Mouse (Mus musculus): Measurements from ENCODE around the gene Dennd4c.
"Not testable (repeated sequence)": the region's sequence is repeated elsewhere in the genome, so short reads cannot be mapped to it uniquely, and the experiment has no call there.

Gene Dennd4c

DNA sequence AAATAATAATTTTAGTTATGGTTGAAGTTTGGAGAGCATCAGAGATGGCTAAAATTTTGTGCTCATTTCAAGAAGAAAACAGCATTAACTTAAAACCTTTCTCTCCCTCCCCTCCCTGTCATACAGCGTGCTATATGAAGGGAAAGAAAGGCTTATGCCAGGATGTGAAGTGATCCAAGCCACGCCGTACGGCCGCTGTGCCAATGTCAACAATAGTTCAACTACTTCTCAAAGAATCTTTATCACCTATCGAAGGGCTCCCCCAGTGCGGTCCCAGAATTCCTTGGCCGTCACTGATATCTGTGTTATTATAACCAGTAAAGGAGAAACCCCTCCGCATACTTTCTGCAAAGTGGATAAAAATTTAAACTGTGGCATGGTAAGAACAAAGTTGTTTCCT is 29.2 kb downstream of the Dennd4c start:
- no peak for DNase-seq (ENCODE audit: low read depth, low spot score)

DNA sequence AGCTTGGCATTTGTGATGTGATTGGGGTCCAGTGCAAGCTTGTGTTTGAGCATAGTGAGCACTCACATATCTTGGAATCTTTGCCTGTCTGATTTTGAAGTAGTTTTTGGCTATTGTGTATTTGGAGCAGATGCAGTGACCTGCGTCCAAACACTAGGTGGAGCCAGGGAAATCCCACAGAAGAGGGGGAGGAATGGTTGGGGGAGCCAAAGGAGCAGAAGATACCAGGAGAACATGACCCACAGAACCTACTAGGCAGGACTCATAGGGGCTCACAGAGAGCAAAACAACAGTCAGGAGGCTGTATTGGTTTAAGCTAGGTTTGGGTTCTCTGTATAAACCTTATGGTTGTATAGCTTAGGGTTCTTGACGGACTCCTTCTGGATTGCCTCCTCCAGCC is 62.2 kb downstream of the Dennd4c start:
- no peak for DNase-seq (ENCODE audit: low read depth, low spot score)

DNA sequence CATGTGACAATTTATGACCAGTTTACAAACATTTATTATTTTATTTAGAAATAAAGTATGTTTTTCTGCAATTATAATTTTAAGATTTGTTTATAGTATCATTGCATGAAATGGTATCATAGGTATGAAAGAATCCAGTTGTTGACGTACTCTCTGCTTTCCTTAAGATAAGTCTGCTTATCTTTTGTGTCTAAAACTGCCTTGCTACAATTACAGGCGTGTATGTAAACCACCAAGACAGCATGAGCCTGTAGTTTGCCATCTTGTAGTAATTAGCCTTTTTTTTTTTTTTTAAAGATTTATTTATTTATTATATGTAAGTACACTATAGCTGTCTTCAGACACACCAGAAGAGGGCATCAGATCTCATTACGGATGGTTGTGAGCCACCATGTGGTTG is 66.5 kb downstream of the Dennd4c start:
- no peak for DNase-seq (ENCODE audit: low read depth, low spot score)

DNA sequence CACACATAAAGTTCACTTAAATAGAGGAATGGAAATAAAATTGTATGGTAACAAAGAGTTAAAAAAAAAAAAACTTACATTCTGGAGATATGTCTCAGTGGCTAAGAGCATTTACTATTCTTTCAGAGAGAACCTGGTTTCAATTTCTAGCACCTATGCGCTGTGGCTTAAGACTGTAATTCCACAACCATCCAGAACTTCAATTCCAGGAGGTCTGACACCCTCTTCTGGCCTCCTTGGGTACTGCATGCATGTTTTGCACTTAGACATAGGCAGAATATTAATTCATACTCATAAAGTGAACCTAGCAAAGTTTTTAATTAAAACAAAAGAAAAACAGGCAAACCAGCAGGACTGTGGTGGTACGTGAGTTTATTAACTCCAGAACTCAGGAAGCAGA is 74.8 kb downstream of the Dennd4c start:
- DNase-seq (ENCODE audit: low read depth, low spot score), result peak; percentile 8

DNA sequence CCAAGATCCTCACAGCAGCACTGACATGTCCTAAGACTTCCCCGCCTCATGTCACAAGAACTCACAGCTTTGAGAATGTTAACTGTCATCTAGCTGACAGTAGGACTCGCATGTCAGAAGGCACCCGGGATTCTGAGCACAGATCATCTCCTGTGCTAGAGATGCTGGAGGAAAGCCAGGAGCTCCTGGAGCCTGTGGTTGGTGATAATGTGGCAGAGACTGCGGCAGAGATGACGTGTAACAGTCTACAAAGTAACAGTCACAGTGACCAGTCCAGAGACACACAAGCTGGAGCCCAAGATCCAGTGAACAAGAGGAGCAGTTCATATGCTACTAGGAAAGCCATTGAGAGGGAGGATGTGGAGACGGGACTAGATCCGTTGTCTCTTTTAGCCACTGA is 76.8 kb downstream of the Dennd4c start:
- DNase-seq (ENCODE audit: low read depth, low spot score), result no peak

DNA sequence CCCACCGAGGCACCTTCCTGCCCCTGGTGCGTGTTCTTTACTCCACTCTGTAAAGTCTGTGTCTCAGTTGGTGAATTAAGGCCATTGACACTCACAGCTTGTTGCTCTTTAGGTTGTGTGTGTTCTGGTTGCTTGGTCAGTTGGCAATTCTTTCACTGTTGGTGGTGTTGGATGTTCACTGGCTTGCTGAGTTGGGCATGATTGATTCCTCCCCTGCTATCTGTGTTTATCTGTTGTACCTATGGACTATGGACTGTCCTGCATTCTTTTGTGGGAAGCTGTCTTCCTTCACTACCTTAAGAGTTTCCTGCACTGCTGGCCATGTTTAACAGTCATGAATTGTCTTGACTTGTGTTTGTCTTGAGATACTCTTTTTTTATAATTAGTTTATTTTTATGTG is 83.5 kb downstream of the Dennd4c start:
- no peak for DNase-seq (ENCODE audit: low read depth, low spot score)

DNA sequence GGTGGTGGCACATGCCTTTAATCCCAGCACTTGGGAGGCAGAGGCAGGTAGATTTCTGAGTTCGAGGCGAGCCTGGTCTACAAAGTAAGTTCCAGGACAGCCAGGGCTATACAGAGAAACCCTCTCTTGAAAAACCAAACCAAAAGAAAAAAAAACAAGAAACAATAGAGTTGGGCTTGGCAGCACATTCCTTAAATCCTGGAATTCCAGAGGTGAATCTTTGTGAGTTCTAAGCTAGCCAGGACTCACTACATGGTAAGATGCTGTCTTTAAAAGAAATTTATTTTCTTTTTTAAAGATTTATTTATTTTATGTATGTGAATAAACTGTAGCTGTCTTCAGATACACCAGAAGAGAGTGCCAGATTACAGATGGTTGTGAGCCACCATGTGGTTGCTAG is 92.8 kb downstream of the Dennd4c start:
- DNase-seq (ENCODE audit: low read depth, low spot score), result not testable (repeated sequence)

DNA sequence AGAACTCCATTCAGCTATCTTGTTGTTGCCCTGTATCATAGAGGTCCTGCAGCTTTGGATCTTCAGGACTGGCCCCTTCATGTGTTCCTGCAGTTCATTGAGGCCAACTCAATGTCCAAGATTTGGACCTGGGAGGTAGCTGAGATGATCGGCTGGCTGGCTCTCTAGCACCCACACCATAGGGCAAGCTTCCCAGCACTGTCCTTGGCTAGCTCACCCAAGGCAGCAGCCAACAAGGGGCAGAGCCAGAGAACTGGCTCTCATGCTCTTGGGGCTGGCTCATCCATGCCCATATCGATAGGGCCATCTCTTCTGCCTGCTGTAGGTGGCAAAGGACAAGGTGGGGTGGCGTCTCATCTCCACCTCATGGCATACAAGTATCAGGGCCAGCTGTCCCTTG is 97.0 kb downstream of the Dennd4c start:
- no peak for DNase-seq (ENCODE audit: low read depth, low spot score)

DNA sequence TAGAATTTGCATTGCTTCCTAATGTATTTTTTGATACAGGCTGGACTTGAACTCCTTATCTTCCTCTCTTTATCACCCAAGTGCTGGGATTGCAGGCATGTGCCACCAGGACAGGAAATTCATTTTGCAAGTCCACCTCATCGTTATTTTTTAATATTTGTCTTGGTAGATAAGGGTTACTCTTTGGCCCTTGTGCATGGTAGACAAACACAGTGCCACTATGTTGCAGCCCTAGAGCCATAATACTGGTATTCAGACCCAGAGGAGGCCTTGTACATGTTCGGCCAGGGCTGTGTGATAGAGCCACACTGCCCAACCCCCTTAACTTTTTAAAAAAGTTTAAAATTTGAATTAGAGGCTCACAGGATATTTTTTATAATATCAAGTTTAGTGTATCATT is 98.9 kb downstream of the Dennd4c start:
- DNase-seq (ENCODE audit: low read depth, low spot score), result no peak

DNA sequence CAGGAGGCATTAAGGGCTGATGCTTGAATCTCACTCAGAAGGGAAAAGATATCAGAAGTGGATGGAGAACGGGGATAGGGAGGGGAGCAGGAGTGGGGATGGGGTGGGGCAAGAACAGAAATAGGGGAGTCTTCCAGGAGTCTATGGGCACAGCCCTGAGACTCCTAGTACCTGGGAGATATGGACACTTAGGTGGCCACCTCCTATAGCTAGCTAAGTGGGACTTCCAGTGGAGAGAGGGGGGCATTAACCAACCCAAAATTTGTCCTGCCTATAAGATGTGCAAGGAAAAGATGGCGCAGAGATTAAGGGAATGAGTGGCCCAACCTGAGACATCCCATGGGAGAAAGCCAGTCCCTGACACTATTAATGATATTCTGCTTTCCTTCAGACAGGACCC is 103.0 kb downstream of the Dennd4c start:
- no peak for DNase-seq (ENCODE audit: low read depth, low spot score)

DNA sequence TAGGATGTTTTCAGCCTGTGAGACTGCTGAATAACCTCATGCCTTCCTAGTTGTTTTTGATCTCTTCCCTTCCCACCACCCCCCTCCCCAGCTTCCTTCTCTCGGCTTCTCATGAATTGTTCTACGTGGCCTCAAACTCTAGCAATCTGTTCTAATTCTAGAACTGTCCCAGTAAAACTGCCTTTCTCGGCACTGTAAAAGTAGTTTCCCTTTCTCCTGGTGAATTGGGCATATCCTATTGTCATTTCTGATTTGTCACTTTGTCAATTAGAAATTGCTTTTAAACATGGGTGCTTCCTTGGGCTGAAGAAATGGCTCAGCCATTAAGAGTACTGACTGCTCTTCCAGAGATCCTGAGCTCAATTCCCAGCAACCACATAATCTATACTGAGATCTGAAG is 103.7 kb downstream of the Dennd4c start:
- no peak for DNase-seq (ENCODE audit: low read depth, low spot score)

DNA sequence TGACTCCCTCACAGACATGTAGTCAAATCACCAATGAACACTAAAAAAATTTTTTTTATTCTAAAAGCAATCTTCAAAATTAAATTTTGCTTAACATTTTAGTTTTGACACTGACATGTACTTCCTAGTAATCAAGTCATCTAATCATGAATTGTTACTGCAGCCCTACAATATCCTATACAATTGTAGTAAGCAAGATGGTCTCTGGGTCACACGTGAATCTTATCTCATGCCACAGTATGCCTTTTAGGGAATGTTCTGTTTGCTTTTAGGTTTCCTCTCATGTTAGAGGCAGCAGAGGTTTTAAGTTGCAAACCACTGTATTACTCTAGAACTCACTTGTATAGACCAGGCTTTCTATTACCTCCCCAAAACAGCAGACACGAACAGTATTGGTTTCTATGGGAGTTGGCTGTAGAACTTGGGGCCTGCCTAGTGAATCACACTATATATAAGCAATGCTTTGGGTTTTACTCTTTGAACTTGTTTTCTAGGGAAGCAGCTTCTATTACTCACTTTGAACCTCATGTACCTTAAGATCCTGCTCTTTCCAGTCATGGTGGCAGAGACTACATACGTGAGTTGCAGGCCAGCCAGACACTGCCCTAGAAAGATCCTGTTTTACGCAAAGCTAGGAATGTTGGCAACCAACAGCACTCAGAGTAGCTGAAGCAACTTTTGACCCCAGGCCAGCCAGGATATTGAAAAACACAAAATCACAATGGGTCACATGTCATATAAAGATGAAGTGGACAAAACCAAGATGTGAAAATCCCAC is 104.6 kb downstream of the Dennd4c start:
- no peak for DNase-seq (ENCODE audit: low read depth, low spot score)

DNA sequence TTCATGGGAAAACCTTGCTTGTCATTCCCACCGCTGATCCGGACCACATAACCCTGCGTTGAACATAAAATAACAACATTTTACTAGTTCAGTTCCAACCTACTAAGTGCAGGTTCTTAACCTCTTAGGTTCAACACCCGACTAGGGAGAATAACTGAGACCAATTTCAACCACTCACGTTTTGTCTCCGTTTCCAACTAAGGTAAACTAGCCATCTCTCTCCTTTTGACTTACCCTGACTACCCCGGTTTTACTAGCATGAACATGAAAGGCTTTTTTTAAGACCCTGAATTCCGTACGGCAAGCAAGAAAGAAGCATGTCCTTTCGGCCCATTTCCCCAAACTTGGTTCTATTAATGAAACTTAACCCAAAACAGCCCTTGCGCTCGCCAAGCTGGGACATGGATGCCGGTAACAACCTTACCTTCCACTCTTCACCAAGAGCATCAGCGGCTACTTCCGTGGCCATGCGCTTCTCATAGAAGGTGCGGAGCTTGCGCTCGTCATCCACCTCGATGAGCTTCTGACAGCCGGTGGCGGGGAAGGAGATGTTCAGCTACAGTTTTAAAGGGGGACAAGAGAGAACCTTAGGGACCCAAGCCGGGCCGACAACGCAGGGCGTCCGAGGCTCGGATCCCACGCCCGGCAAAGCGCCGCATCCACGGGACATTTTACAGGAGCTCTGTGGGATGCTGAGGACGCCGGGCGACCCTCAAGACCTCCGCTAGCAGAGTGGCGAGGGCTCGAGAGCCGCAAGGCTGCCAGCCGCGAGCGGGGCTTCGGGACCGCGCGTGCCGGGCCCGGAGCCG is 108.2 kb downstream of the Dennd4c start:
- no peak for DNase-seq (ENCODE audit: low read depth, low spot score)

DNA sequence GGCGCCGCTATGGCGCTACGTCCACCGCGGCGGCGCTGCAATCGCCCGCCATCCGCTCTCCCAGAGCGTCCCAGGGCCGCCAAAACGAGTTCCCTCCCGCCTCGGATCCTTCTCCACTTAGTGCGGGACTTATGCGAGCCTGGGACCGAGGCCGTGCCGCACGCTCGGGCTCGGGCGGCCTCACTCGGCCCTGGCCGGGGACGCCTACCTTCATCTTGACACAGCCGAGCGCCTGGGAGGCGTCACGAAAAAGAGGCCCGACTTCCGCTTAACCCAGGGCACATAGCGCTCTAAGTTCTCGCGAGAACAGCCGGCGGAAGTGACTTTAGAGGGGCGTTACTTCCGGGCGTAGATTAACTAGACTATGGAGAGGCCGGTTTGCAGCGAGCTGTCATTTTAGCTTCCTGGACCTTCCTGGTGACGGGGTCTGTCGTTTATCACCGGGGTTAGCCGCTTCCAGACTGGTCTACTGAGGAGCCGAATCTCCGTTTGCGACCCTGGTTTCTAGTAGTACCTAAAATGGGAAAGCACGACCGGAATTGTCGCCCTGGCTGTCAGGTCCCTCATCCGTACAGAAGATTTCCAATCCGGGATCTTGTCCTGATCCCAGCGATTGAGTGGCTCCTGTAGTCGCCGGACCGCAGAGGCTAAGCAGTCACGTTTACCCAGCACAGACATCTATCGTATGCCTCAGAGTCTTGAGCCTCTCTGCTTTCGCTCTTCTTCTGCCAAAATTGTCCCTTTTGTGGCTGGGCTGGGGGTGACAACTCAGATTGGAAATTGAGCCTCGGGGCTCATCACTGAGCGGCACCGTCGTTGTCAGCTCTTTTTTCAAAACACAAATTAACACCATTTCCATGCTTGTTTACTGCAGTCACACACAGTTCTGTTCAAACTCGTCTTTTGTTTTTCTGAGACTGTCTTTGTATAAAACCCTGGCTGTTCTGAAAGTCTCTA is 109.0 kb downstream of the Dennd4c start, which contains the start of gene Rps6:
Gene Rps6, minus strand, starts transcription at position 300 of the 957 bp plus-strand sequence.
- peak; percentile 95 for DNase-seq (ENCODE audit: low read depth, low spot score)

DNA sequence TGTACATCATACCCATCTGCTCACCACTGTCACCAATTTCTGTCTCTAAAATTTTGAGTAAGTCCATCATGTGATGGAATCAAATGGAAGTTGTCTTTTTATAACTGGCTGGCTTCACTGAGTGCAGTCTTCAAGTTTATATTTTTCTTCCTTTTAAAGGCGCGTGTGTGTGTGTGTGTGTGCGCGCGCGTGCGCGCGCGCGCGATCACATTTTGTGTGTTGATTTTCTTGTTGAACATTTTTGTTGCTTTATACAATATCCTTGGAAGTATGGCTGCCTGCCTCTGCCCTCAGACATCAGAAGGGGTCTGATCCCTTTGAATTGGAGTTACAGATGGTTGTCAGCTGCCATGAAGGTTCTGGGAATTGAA is 109.7 kb downstream of the Dennd4c start:
- no peak for DNase-seq (ENCODE audit: low read depth, low spot score)

DNA sequence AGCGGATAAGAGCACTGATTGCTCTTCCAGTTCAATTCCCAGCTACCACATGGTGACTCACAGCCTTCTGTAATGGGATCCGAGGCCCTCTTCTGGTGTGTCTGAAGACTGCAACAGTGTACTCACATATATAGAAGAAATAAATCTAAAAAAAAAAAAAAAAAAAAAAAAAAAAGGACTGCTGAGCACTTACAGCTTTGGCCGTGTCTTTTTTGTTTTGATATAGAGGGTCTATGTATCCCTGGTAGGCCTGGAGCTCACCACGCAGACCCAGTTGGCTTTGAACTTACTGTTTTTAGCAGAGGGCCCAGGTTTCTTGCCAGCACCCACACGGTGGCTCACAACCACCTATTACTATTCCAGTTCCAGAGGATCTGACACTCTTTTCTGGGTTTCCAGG is 115.7 kb downstream of the Dennd4c start:
- no peak for DNase-seq (ENCODE audit: low read depth, low spot score)

DNA sequence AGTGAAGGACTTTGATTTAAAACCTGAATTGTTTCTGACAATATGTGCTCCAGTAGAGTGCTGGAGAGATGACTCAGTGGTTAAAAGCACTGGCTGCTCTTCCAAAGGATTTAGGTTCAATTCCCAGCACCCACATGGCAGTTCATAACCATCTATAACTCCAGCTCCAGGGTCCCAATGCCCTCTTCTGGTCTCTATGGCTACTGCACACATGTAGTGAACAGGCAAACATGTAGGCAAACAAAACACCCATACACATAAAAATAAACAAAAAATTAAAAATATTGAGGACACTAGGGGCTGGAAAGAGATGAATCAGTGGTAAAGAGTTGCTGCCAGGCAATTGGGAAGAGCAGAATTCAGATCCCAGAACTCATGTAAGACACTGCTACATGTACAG is 123.6 kb downstream of the Dennd4c start:
- no peak for DNase-seq (ENCODE audit: low read depth, low spot score)

DNA sequence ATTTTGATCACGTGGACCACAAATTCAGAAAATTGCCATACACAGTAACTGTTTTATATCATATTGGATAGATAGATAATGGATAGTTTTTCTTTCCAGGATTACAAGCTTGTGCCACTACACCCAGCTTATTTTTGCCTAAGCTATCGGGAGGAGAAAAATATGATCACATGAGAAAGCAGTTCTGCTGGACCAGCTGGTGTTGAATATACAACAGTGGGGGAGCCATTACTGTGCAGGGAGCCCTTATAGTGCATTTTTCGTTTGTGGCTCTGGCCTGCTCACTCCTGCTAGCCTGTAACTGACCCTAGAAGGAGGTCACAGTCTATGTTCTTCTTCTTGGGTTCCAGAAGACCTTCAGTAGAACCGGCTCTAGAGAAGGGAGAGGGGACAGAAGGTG is 124.7 kb downstream of the Dennd4c start:
- no peak for DNase-seq (ENCODE audit: low read depth, low spot score)

DNA sequence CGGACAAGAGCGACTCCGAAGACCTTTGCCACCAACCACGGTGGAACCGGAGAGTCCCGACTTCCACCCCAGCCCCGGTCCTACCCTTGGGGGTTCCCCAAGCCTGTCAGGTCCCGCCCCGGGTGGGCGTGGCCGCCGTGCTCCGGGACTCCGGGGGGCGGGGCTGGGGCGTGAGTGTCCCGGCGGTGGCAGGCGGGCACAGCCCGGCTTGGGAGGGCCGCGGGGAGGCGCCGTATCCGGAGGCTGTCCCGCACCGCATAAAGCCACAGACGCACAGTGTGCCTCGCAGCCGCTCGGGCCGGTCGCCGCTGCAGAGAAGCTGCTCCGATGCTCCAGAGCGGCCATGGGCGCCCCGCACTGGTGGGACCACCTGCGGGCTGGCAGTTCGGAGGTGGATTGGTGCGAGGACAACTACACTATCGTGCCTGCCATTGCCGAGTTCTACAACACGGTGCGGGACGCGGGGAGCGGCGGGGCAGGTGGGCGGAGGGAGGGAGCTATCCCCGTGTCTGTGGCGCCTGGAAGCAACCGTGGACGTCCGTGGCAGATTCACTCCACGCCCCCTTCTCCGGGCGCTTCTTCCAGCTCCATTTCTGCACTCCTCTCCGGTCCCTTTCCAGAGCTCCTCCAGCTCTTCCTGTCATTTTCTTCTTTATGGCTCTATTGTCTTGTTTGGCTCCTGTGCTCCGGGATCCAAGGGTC is 125.9 kb downstream of the Dennd4c start, which contains the start of gene Acer2:
Gene Acer2, plus strand, starts transcription at position 251 of the 702 bp plus-strand sequence.
- DNase-seq (ENCODE audit: low read depth, low spot score), result peak; percentile 66

DNA sequence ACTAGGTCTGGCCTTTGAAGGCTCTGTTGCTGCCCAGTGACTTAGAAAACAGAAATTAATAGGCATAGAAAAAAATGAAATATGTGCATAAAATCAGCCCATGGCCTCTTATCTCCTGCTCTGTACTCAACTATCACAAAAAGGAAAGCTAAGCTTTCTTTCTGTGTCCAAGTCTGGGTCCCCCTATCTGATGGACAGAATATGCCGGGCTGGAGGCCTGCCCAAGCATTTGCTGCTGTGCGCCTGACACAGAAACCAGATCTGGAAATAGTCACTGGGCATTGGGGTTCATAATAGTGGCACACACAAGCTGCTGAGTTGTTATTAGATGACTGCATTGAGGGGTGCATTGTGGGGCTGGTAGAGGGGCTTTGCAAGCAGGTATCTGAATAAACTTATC is 131.1 kb downstream of the Dennd4c start:
- no peak for DNase-seq (ENCODE audit: low read depth, low spot score)

DNA sequence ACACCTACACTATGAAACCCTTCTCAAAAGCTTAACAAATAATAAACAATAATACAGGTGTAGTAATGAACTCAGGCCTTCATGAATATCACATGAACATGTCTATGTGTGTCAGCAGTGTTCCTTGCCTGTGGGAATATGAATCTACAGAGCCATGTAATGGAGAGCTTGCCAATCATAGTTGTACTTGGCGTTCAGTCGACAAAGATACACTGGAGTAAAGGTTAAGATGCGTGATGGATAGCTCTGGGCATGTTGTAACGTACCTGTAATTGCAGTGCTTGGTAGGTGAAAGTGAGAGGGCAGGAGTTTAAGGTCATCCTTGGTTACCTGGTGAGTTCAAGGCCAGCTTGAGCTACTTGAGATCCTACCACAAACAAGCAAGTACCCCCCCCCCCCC is 132.8 kb downstream of the Dennd4c start:
- DNase-seq (ENCODE audit: low read depth, low spot score), result no peak

Data from embryo, embryonic 11.5 days (tissue).